Mouse (Mus musculus): Measurements from ENCODE around the gene Itgb2.

Gene Itgb2

DNA sequence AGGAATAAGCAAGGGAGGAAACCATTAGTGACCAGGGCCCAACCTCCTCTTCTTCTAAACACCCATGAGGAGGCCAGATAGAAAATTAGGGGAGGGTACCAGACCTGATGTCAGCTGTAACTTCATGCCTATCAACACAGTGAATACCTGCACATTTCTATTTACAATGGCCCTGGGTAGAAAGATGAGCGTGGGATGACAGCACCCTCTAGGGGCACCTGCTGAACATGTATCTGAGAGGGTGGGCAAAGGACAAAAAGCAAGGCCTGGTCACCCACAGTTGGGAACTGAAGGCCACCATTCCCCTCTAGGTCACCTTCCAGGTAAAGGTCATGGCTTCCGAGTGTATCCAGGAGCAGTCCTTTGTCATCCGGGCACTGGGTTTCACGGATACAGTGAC lies 27.6 kb downstream of the Itgb2 start:
- POLR2A ChIA-PET = interaction anchor here in 2 of 4 experiments (0.5 to 1.7 kb wide), 3 partner anchors 12 to 43 kb away, joined by 3 to 5 read pairs (median 3); no protein-coding TSS in a partner anchor

DNA sequence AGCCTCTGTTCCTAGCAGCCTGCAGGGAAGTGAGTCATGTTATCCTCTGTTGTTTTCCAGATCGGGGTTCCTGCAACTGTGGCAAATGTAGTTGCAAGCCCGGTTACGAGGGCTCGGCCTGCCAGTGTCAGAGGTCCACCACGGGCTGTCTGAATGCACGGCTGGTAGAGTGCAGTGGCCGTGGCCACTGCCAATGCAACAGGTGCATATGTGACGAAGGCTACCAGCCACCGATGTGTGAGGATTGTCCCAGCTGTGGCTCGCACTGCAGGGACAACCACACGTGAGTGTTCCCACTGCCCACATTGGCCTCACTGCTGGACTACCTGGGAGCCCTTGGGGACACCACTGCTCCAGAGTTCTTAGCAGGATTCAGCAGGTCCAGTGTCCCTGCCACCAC lies 30.0 kb downstream of the Itgb2 start:
- ChIA-PET POLR2A (interaction anchor here in 2 of 4 experiments (0.8 to 1.4 kb wide), 2 partner anchors 12 to 21 kb away, joined by 3 read pairs; partner anchors contain the start of gene Pttg1ip (in 1 of the 2)), CTCF (interaction anchor here in 1 of 4 experiments (0.9 kb wide), 1 partner anchor 12 kb away, joined by 5 read pairs; no protein-coding TSS in a partner anchor)

More for the DNA sequence above, 27.6 kb downstream of the Itgb2 start:
- CTCF ChIA-PET = interaction anchor here (0.7 to 2.7 kb wide), 8 partner anchors 9 to 15 kb away, joined by 3 to 11 read pairs (median 5); no protein-coding TSS in a partner anchor

DNA sequence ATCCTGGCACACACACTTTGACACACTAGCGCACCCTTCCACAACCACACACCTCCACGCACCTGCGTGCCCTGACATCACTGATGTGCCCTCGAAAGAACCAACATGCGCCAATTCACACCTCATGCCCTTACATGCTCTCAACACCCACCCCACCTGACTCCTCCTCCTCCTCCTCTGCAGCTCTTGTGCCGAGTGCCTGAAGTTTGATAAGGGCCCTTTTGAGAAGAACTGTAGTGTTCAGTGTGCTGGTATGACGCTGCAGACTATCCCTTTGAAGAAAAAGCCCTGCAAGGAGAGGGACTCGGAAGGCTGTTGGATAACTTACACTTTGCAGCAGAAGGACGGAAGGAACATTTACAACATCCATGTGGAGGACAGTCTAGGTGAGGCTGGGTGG lies 30.8 kb downstream of the Itgb2 start:
- CTCF ChIA-PET = interaction anchor here in 2 of 4 experiments (0.5 to 0.9 kb wide), 2 partner anchors 12 to 17 kb away, joined by 3 to 5 read pairs; no protein-coding TSS in a partner anchor
- POLR2A ChIA-PET = interaction anchor here in 2 of 4 experiments (0.5 to 0.8 kb wide), 2 partner anchors 20 to 852 kb away, joined by 3 read pairs; partner anchors contain the start of genes Pttg1ip (in 1 of the 2) and Rrp1 (in 1 of the 2)

DNA sequence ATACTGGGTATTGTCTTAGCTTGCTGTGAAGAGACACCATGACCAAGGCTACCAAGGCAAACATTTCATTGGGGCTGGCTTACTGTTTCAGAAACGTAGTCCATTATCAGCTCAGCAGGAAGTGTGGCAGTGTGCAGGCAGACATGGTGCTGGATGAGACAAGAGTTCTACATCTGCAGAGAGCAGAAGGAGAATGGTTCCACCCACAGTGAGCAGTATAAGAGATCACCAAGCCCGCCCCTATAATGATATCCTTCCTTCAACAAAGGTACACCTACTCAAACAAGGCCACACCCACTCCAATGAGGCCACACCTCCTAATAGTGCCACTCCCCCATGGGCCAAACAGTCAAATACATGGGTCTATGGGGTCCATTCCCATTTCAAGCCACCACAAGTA lies 31.5 kb downstream of the Itgb2 start:
- POLR2A ChIA-PET = interaction anchor here in 1 of 4 experiments (0.5 kb wide), 1 partner anchor 851 kb away, joined by 3 read pairs; the partner anchor contains the start of gene Rrp1
- CTCF ChIA-PET = no interaction called here

GRCm38 (mm10) chr10:77565005-77565404 lies 35.0 kb downstream of the Itgb2 start:
- ChIA-PET POLR2A (interaction anchor here in 2 of 4 experiments (0.8 to 4.5 kb wide), 2 partner anchors 16 to 17 kb away, joined by 3 to 30 read pairs; partner anchors contain the start of gene Pttg1ip (in 1 of the 2)), CTCF (interaction anchor here in 2 of 4 experiments (1.3 to 2.3 kb wide), 3 partner anchors 16 to 22 kb away, joined by 4 to 24 read pairs (median 16); partner anchors contain the start of gene Pttg1ip (in 1 of the 2))

DNA sequence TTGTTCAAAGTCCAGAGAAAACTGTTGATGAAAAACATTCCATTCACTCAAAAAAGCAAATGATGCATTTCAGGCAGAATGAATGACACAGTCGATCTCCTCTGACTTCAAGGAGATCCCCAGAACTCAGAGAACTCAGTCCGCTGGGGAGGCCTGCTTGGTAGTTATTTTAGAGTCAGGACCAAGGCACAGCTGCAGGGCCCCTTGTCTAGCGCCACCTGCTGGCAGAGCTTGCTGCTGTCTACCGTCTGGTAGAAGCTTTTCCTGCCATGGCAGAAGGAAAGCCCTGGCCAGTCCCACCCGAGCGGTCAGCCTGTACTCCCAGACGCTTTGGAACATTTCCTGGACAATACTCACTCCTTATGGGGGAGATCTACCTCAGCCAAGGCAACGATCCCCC lies 36.6 kb downstream of the Itgb2 start:
- ChIA-PET POLR2A (interaction anchor here in 3 of 4 experiments (0.6 to 4.5 kb wide), 9 partner anchors 14 to 86 kb away, joined by 3 to 30 read pairs (median 4); partner anchors contain the start of gene Pttg1ip (in 1 of the 3)), CTCF (interaction anchor here (0.6 to 2.3 kb wide), 43 partner anchors 8 to 943 kb away, joined by 3 to 24 read pairs (median 4); partner anchors contain the start of genes Pttg1ip (in 3 of the 4), Col6a2 (in 1 of the 4) and Fam207a (in 1 of the 4))

GRCm38 (mm10) chr10:77569481-77569880 lies 39.4 kb downstream of the Itgb2 start:
- CTCF ChIA-PET = interaction anchor here (0.6 to 2.8 kb wide), 9 partner anchors 10 to 62 kb away, joined by 3 to 14 read pairs (median 3); no protein-coding TSS in a partner anchor
- POLR2A ChIA-PET = interaction anchor here in 3 of 4 experiments (1.0 to 5.1 kb wide), 7 partner anchors 12 to 36 kb away, joined by 3 to 110 read pairs (median 5); partner anchors contain the start of gene Pttg1ip (in 3 of the 3)

DNA sequence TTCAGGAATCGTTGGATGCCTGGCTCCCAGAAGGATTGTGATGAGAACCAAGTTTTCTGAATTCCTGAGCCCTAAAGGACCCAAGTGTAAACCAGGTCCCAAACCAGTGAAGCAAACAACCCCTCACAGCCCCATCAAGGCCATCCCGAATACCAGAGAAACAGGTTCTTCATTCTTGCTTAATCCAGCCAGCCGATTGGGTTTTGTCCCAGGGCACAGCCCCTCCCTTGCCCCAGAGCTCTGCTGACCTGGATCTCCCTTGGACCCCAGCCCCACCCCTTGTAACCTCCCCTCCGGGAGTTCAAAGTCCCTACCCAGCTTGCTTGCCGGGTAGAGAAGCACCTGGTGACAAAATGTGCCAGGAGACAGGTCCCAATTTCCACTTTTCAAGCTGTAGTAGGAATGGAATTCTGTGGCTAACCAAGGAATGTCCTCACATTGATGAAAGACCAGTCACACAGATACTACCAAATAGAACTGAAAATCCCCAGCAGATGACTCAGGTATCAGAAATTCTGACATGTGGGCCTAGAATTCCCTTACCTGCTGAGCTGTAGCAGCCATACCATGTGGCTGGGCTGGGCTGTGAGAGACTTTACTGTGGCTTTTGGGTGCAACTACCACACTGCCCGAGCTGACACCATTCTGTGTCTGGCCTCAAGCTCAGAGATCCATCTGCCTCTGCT lies 40.1 kb downstream of the Itgb2 start:
- ChIA-PET POLR2A (interaction anchor here in 3 of 4 experiments (0.9 to 5.1 kb wide), 9 partner anchors 11 to 38 kb away, joined by 3 to 110 read pairs (median 5); partner anchors contain the start of gene Pttg1ip (in 3 of the 3)), CTCF (interaction anchor here (0.6 to 2.8 kb wide), 12 partner anchors 9 to 61 kb away, joined by 3 to 14 read pairs (median 4); no protein-coding TSS in a partner anchor)

DNA sequence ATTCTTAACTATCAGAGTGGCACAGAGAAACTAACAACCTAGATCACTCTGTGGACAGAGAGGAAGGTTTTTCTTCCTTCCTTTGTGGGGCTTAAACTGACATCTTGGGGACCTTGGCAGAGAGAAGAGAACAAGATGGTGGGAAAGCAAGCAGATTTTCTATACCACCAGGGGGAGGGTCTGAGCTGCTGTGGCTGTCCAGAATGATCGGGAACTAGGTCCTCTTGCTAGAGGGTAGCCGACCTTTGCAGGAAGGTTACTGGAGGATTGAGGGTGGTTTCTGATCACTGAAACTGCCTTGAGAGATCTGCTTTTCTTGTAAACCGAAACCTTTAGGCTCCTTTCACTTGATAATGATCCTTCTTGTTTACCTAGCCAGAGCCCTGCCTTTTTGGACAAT lies 42.2 kb downstream of the Itgb2 start:
- ChIA-PET CTCF (interaction anchor here (0.6 to 2.2 kb wide), 34 partner anchors 8 to 441 kb away, joined by 3 to 28 read pairs (median 4); partner anchors contain the start of gene Pttg1ip (in 2 of the 4)), POLR2A (interaction anchor here (0.7 to 5.1 kb wide), 29 partner anchors 9 to 330 kb away, joined by 3 to 110 read pairs (median 4); partner anchors contain the start of genes Pttg1ip (in 4 of the 4) and Ube2g2 (in 1 of the 4))

DNA sequence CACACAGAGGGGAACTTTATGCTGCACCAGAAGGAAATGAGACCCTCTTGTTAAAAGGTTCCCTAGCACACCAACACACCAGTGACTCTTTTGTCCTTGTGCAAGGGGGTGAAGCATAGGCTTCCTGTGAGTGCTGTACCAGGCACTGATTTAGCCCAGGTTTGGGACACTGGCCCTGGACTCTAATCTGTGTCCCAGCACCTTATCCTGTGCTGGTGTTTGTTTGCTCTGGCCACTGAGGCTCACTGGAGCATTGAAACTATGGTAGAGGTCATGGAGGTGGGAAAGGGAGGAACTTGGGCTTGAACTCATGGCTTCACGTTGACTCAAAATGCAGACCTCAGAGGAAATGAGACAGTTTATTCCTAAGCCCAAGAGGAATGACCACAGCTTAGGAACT lies 43.1 kb downstream of the Itgb2 start:
- CTCF ChIA-PET = interaction anchor here in 3 of 4 experiments (0.9 to 2.2 kb wide), 13 partner anchors 8 to 56 kb away, joined by 3 to 28 read pairs (median 5); partner anchors contain the start of gene Pttg1ip (in 1 of the 3)
- POLR2A ChIA-PET = interaction anchor here (0.8 to 5.1 kb wide), 24 partner anchors 8 to 329 kb away, joined by 3 to 110 read pairs (median 6); partner anchors contain the start of genes Pttg1ip (in 4 of the 4) and Ube2g2 (in 1 of the 4)

- ChIA-PET POLR2A (interaction anchor here (0.7 to 6.8 kb wide), 34 partner anchors 8 to 429 kb away, joined by 3 to 110 read pairs (median 10); partner anchors contain the start of genes Ube2g2 (in 2 of the 4), Pfkl (in 1 of the 4) and Pofut2 (in 1 of the 4)), CTCF (interaction anchor here in 3 of 4 experiments (0.5 to 3.8 kb wide), 17 partner anchors 8 to 873 kb away, joined by 3 to 44 read pairs (median 6); partner anchors contain the start of gene Pfkl (in 1 of the 3))
Observed at GRCm38 (mm10) chr10:77580027-77580920, 50.2 kb downstream of the Itgb2 start.

DNA sequence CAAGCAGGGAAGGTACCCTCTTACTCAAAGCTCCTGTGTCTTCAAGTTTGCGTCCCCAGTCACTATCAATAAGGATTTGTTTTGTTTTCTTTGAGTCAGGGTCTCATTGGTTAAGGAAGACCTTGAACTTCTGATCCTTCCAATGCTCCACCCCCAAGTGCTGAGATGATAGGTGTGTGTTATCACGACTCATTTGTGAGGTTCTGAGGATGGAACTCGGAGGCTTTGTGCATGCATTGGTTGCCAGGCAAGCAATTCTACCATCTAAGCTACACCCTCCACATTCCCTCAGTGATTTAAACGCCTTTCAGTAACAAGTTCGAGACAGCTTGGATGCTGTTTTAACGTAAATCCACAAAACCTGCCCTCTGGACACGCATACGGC lies 51.0 kb downstream of the Itgb2 start:
- CTCF ChIA-PET = interaction anchor here (0.7 to 3.8 kb wide), 18 partner anchors 9 to 429 kb away, joined by 3 to 44 read pairs (median 6); partner anchors contain the start of gene Pfkl (in 1 of the 4)
- POLR2A ChIA-PET = interaction anchor here (0.6 to 6.8 kb wide), 54 partner anchors 9 to 845 kb away, joined by 3 to 110 read pairs (median 6); partner anchors contain the start of genes Ube2g2 (in 3 of the 4), Pcbp3 (in 1 of the 4) and Pfkl (in 1 of the 4)

- POLR2A ChIA-PET = interaction anchor here (0.6 to 6.8 kb wide), 61 partner anchors 9 to 845 kb away, joined by 3 to 110 read pairs (median 5); partner anchors contain the start of genes Ube2g2 (in 3 of the 4), Pcbp3 (in 1 of the 4) and Pfkl (in 1 of the 4)
- CTCF ChIA-PET = interaction anchor here (0.5 to 3.8 kb wide), 23 partner anchors 9 to 1052 kb away, joined by 3 to 44 read pairs (median 5); partner anchors contain the start of gene Pfkl (in 1 of the 4)
Observed at GRCm38 (mm10) chr10:77581408-77582284, 51.6 kb downstream of the Itgb2 start, which contains the start of gene Pttg1ip. Gene Pttg1ip, plus strand, starts transcription at chr10:77581720.

DNA sequence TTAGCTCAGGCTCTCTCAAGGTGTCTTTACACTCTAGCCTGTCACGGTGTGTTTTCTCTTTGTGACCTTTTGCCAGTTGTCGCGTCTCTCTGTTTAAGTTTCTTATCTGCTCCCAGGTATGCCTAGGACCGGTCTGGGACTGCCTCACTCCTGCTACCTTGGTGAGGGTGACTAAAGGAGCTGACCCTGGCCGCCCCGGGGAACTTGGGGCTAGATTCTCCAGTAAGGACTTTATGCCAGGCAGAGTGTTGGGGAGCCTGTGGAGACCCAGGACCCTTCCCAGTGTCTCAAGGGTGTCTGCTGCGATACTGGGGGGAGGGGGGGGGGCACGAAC lies 52.2 kb downstream of the Itgb2 start:
- CTCF ChIA-PET = interaction anchor here (0.5 to 3.8 kb wide), 17 partner anchors 8 to 1053 kb away, joined by 3 to 44 read pairs (median 7); no protein-coding TSS in a partner anchor

DNA sequence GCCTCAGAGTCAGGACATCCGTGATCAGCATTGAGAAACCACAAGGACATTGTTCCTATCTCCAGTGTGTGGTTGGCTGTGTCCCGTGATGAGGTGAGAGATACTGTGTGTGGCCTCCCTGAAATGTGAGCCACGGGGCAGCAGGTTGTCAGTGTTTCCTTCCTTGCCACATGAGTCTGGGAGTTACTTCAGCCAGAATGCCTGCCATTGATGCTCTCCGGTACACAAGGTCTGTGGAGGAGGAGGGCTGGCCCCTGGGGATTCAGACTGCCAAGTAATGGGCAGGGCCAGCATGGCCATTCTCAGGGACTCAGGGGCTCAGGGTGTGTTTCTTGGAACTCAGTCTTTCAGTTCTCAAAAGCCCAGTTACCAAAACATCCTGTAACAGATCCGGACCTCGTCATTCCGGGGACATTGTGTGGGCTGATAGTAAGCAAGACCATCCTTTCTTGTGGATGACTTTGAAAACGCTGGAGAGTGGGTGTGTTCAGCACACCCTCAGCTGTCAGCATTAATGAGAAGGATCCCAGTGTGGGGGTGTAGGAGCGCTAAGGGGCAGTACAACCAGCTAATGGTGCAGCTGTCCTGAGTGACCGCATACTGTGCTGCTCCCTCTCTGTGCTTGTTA lies 53.9 kb downstream of the Itgb2 start:
- ChIA-PET POLR2A (interaction anchor here in 3 of 4 experiments (0.6 to 6.8 kb wide), 17 partner anchors 8 to 318 kb away, joined by 3 to 110 read pairs (median 5); partner anchors contain the start of gene Ube2g2 (in 1 of the 3)), CTCF (interaction anchor here in 2 of 4 experiments (0.6 to 2.0 kb wide), 5 partner anchors 10 to 145 kb away, joined by 3 to 7 read pairs (median 3); no protein-coding TSS in a partner anchor)

More for the DNA sequence above, 52.2 kb downstream of the Itgb2 start:
- POLR2A ChIA-PET = interaction anchor here (0.5 to 6.8 kb wide), 53 partner anchors 8 to 844 kb away, joined by 3 to 110 read pairs (median 6); partner anchors contain the start of genes Ube2g2 (in 2 of the 4) and Pfkl (in 1 of the 4)
